Mouse (Mus musculus) erythroblast, embryonic 14.5 days (primary cell): ENCODE data around the gene Fem1a. TPM values are rescaled to one million over a fixed set of nuclear protein-coding genes. Genes with fewer than 3 reads are reported as not detected.
A peak's percentile ranks its signal among the peaks of the same experiment; 100 is the strongest.

Source experiments
- H3K27me3 ChIP-seq: 2 replicates; pipeline ENCODE4 v1.6.1; 2012; ENCODE audit warnings: inconsistent platforms; ENCODE audit not compliant: control insufficient read depth
- H3K36me3 ChIP-seq: 2 replicates; pipeline ENCODE4 v1.6.1; 2012; ENCODE audit warnings: mild to moderate bottlenecking, inconsistent platforms; ENCODE audit not compliant: control insufficient read depth
- H3K4me1 ChIP-seq: 2 replicates; pipeline ENCODE4 v1.6.1; 2012; ENCODE audit warnings: inconsistent platforms; ENCODE audit not compliant: control insufficient read depth
- H3K4me3 ChIP-seq: replicated peaks from 2 replicates; pipeline ENCODE3; 2012; ENCODE audit warnings: moderate library complexity, mild to moderate bottlenecking, inconsistent platforms
- H3K9me3 ChIP-seq: 2 replicates; pipeline ENCODE4 v1.6.1; 2012; ENCODE audit warnings: low read length, inconsistent platforms, mixed read lengths; ENCODE audit not compliant: control insufficient read depth
- GATA1 ChIP-seq: IDR thresholded peaks from 2 replicates; pipeline ENCODE4 v1.6.1; 2012; ENCODE audit warnings: low read length, inconsistent platforms, mixed read lengths
- TAL1 ChIP-seq: IDR thresholded peaks from 3 replicates; pipeline ENCODE4 v1.6.1; 2012; ENCODE audit warnings: low read length, inconsistent platforms, mixed read lengths
- polyA plus RNA-seq: library from polyadenylated mRNA; stranded (reverse); fragments of >175 nt; gene quantifications from 2 replicates; pipeline ENCODE4 v1.2.3, GENCODE M21; 2012

Gene Fem1a
- polyA plus RNA-seq, 1 experiment, result 0.80 TPM

DNA sequence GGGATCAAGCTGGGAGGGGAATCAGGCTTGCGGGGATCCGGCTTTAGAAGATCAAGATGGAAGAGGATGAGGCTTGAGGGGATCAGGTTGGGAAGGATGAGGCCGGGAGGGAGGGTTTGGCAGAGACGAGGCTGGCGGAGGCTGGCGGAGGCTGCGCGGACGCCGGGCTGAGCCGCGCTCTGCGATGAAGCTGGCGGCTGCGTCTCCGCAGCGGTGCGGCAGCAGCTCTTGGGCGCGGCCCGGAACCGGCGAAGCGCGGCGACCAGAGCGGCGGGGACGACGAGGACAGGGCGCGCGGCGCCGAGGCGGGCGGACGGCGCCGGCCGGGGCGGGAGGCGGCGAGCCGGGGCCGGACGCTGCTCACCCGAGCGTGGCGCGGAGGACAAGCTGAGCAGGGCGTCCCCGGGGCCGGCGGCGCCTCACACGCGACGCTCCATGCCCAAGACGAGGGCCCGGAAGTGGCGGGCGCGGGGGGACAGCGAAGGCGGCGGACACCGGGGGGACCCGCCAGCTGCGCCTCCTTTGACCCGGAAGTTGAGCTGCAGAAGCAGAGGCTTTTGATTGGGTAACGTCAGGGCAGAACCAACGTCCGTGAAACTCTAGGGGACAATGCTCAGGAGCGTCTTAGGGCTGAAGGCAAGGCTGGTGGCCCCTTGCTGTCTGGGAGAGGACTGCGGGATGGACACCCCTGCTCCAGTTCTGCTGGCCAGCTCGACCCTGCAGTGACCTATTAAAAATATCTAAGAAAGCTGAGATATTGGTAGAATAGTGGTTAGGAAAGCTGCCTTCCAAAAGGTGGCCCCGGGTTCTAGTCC is 38.0 kb upstream of the Fem1a start, which contains the start of gene Dpp9:
Gene Dpp9, minus strand, starts transcription at position 529 of the 815 bp plus-strand sequence.
- no peaks in the 10 kb centered on the region for H3K9me3 ChIP-seq
- peaks cover 33% of the 10 kb centered on the region for H3K4me1 ChIP-seq
- TF ChIP-seq GATA1, result no peak
- no peak for TF ChIP-seq TAL1
- H3K27me3 ChIP-seq, result no peaks in the 10 kb centered on the region
- peak within 1 kb of the TSS; percentile 89 for H3K4me3 ChIP-seq
- peaks cover 12% of the 10 kb centered on the region for H3K36me3 ChIP-seq

DNA sequence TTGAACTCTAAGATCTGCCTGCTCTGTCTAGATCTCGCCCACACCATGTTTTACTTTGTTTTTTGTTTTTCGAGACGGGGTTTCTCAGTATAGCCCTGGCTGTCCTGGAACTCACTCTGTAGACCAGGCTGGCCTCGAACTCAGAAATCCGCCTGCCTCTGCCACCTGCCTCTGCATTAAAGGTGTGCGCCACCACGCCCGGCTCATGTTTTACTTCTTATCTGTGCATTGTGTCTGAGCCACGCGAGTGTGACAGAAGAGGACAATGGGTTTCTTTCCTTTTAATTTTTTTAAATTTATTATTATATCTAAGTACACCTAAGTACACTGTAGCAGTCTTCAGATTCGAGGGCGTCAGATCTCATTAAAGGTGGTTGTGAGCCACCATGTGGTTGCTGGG is 37.4 kb upstream of the Fem1a start:
- Histone ChIP-seq H3K36me3 (peaks cover 9% of the 10 kb centered on the region; the same call in 1 of the 2 replicates), H3K4me1 (peaks cover 33% of the 10 kb centered on the region), H3K4me3 (peak overlapping the region; percentile 89), H3K27me3 (no peaks in the 10 kb centered on the region), H3K9me3 (no peaks in the 10 kb centered on the region)
- TF ChIP-seq GATA1, result no peak
- TF ChIP-seq TAL1, result no peak

DNA sequence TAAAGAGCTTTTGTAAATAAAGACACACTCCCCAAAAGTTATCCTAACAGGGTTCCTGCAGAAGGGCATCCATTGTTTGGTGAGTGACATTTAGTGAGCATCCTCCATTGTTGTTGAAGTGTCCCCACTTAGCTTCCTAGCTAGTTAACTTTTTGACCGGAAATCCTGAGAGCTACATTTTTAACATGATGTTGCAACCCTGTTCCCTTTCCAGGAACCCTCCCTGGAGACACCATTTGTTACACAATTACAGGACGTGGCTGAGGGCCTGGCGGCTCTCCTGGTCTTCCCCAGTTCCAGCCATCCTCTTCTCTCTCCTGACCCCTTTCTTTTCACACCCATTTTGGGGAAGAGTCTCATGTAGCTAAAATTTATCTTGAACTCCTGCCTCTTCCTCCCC is 36.8 kb upstream of the Fem1a start:
- Histone ChIP-seq H3K36me3 (peaks cover 7% of the 10 kb centered on the region; the same call in 1 of the 2 replicates), H3K9me3 (no peaks in the 10 kb centered on the region), H3K4me3 (no peak overlapping the region), H3K27me3 (no peaks in the 10 kb centered on the region), H3K4me1 (peaks cover 34% of the 10 kb centered on the region)
- no peak for TF ChIP-seq TAL1
- no peak for TF ChIP-seq GATA1

DNA sequence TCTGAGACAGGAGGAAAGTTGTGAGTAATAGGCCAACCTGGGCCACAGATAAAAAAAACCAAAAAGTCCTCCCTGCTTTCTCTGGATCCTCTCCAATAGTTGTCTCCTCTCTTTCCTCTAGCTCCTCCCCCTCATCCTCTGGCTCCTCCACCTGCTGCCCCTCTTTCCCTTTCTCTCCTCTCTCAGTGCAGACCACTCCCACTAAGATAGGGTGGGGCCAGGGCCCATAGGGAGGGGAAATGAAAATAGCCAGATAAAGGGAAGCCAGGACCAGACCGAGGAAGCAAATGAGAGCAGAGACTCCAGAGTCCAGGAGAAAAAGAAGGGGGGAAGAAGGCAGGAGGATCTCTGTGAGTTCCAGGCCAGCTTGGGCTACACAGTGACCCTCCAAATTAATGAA is 31.7 kb upstream of the Fem1a start:
- TF ChIP-seq GATA1 (no peak), TAL1 (no peak)
- H3K36me3 ChIP-seq, result no peaks in the 10 kb centered on the region

DNA sequence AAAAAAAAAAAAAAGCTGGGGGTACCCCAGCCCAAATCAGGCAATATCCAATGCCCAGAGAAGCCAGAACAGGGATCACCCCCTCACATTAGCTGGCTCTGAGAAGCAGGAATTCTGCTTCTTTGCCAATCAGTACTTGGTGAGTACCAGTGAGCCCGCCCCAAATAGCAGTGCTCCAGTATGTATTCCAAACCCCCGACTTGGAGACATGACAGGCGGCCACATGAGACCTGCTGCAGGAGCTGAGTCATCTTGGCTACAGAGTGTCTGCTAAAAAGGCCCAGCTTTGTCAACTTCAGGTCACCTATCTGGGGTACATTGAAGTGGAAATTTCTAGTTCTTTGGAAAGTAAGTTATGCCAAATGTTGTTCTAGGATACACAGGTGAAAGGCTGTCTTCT is 30.0 kb upstream of the Fem1a start:
- H3K27me3 ChIP-seq, result peaks cover 3% of the 10 kb centered on the region; the same call in 1 of the 2 replicates
- H3K9me3 ChIP-seq, result no peaks in the 10 kb centered on the region
- TF ChIP-seq TAL1, result no peak
- TF ChIP-seq GATA1, result no peak
- peaks cover 1% of the 10 kb centered on the region; the same call in 1 of the 2 replicates for H3K4me1 ChIP-seq
- no peak overlapping the region for H3K4me3 ChIP-seq
- no peaks in the 10 kb centered on the region for H3K36me3 ChIP-seq

More for the DNA sequence above, 31.7 kb upstream of the Fem1a start:
- Histone ChIP-seq H3K4me1 (peaks cover 1% of the 10 kb centered on the region; the same call in 1 of the 2 replicates), H3K4me3 (no peak overlapping the region), H3K27me3 (peaks cover 3% of the 10 kb centered on the region; the same call in 1 of the 2 replicates), H3K9me3 (no peaks in the 10 kb centered on the region)

DNA sequence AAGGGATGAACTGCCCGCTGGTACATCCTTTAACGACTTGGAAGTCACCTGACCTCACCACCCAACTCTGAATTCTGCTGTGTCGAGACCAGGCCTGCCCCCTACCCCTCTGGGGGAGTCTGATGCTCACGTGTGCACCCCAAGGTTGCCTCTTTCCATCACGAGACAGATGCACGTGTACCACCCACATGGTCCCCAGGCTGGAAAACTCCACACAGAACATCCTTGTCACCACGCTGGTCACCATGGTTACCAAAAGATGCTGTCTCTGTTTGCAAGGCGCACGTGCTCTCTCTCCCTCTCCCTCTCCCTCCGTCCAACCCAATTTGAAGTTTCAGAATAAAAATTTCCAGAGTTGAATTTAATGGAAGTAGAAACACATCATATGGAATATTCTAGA is 26.7 kb upstream of the Fem1a start:
- Histone ChIP-seq H3K4me3 (no peak overlapping the region), H3K36me3 (no peaks in the 10 kb centered on the region), H3K27me3 (peaks cover 7% of the 10 kb centered on the region), H3K4me1 (no peaks in the 10 kb centered on the region; the same call in 1 of the 2 replicates), H3K9me3 (no peaks in the 10 kb centered on the region)
- TF ChIP-seq TAL1 (no peak), GATA1 (no peak)

GRCm38 (mm10) chr17:56233389-56233788 is 23.2 kb upstream of the Fem1a start:
- Histone ChIP-seq H3K36me3 (no peaks in the 10 kb centered on the region), H3K4me1 (no peaks in the 10 kb centered on the region), H3K4me3 (no peak overlapping the region), H3K9me3 (no peaks in the 10 kb centered on the region), H3K27me3 (peaks cover 7% of the 10 kb centered on the region)
- TF ChIP-seq TAL1 (no peak), GATA1 (no peak)

GRCm38 (mm10) chr17:56233818-56234469 is 22.7 kb upstream of the Fem1a start:
- no peak for TF ChIP-seq TAL1
- TF ChIP-seq GATA1, result no peak
- H3K27me3 ChIP-seq, result peaks cover 5% of the 10 kb centered on the region
- H3K4me1 ChIP-seq, result no peaks in the 10 kb centered on the region
- no peaks in the 10 kb centered on the region for H3K9me3 ChIP-seq
- no peak overlapping the region for H3K4me3 ChIP-seq
- no peaks in the 10 kb centered on the region for H3K36me3 ChIP-seq

- peaks cover 2% of the 10 kb centered on the region for H3K4me1 ChIP-seq
- no peak for TF ChIP-seq GATA1
- TF ChIP-seq TAL1, result no peak
- H3K4me3 ChIP-seq, result no peak overlapping the region
- H3K9me3 ChIP-seq, result no peaks in the 10 kb centered on the region
- peaks cover 18% of the 10 kb centered on the region for H3K27me3 ChIP-seq
- no peaks in the 10 kb centered on the region for H3K36me3 ChIP-seq
These were observed 14.8 kb upstream of the Fem1a start for GRCm38 (mm10) chr17:56241541-56242401.
